Mouse (Mus musculus): Measurements from ENCODE around the gene Zfp69. TPM values are rescaled to one million over a fixed set of nuclear protein-coding genes. Genes with fewer than 3 reads are reported as not detected.

Zfp69 gene
- 2.3 and 2.8 TPM in 2 replicates for polyA plus RNA-seq (2012; rRNA removed)

DNA sequence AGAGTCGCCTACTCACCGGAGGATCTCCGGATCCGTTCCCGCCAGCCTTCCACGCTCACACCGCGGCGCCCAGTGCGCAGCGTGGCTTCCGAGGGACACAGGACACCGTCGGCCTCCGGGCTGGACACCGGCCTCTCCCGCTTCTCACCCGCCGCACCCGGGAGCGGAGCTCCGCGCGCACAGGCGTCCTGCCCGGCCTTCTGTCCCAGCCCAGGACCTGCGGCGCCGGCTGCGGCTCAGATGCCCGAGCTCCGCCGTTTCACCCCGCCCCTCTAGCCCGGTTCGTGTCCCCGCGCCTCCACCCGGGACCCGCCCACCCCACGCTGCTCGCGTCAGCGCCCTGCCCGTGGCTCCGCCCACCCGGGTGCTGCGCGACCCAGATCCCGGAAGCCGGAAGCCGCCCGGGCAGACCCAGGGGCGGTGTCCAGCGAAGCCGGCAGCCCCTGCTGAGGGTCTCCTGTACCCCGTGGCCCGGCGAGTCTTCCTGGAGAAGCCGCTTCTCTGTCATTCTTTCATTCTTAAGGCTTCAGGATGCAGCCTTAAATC lies at the start of gene Zfp69:
Gene Zfp69 (minus strand): TSS at position 272 of the 546 bp plus-strand sequence.

DNA sequence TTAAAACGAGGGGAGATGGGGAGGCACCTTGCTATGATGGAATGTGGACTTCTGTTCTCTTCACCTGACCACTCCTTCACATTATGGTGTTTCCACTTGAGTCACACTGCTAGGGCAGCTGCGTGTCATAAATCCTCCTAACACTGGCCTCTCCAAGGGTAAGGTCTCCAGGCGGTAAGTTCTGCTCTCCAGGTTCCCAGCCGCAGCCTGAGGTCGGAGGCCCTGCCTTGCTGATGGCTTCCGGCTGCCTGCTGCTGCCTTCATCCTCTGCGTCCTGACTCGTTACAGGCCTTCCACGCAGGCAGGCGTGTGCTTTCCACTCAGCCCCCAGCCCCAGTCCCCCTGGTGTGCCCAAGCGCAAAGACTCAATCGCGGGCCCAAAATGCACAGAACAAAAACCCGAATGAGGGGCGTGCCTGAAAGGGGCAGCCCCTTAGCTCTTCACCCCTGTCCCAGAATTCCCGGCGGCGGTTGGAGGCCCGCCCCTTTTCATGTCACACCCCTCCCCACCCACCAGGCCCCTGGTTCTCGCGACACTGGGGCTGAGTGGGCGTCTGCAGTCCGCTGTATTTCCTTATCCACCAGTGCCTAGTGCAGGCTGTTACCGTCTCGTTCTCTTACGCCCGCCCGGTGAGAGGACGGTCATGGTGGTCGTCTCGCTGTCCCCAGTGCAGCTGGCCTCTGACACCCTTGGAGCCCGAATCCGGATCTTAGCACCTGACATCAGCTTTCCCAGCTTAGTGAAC lies 26.8 kb downstream of the Zfp69 start, which contains the start of gene Exo5:
Gene Exo5 (minus strand): TSS at position 464 of the 746 bp plus-strand sequence.

Other genes starting within 250 kb of the Zfp69 start
- 16.0 and 16.2 TPM in 2 replicates for gene Kcnq4, start 203.1 kb downstream of the Zfp69 start, polyA plus RNA-seq (2012; rRNA removed)
- 128 and 136 TPM in 2 replicates for gene Nfyc, start 120.1 kb downstream of the Zfp69 start, polyA plus RNA-seq (2012; rRNA removed)
- gene Rims3, start 96.9 kb downstream of the Zfp69 start, polyA plus RNA-seq (2012; rRNA removed): 51.9 and 52.0 TPM in 2 replicates
- gene Exo5, start 26.7 kb downstream of the Zfp69 start, polyA plus RNA-seq (2012; rRNA removed): 32.3 and 34.7 TPM in 2 replicates
- 45.8 and 54.0 TPM in 2 replicates for gene Smap2, start 65.5 kb upstream of the Zfp69 start, polyA plus RNA-seq (2012; rRNA removed)
- gene Col9a2, start 87.7 kb upstream of the Zfp69 start, polyA plus RNA-seq (2012; rRNA removed): 16.7 and 24.6 TPM in 2 replicates
- gene Zmpste24, start 146.5 kb upstream of the Zfp69 start, polyA plus RNA-seq (2012; rRNA removed): 15.2 and 16.9 TPM in 2 replicates
- 0.13 TPM in 1 of 2 replicates, not detected in the other for gene Tmco2, start 157.5 kb upstream of the Zfp69 start, polyA plus RNA-seq (2012; rRNA removed)

Measured in central nervous system, embryonic 18 days (tissue).